Mouse (Mus musculus) neural tube, embryonic 11.5 days (tissue): Measurements from ENCODE around the gene Sorbs1. TPM values are rescaled to one million over a fixed set of nuclear protein-coding genes. Genes with fewer than 3 reads are reported as not detected.

Experiments used
- ATAC-seq: fragments of 200-750 bp; cut with Nextera tagmentation; 2 replicates; pipeline ENCODE4 v1.8.0; 2017; ENCODE audit warnings: moderate number of reproducible peaks, mild to moderate bottlenecking, moderate TSS enrichment, moderate library complexity; ENCODE audit not compliant: insufficient read depth, low FRiP score, low TSS enrichment
- DNase-seq: peaks from one replicate; pipeline ENCODE4 v3.0.0-alpha.2; 2015; ENCODE audit warnings: low spot score
- H3K27ac ChIP-seq: fragments of 300-500 bp; sonication (generic); 2 replicates; pipeline ENCODE4 v1.5.1; 2014; ENCODE audit warnings: low read depth, mild to moderate bottlenecking, low read length
- H3K27me3 ChIP-seq: fragments of 300-500 bp; sonication (generic); 2 replicates; pipeline ENCODE4 v1.6.1; 2014; ENCODE audit warnings: mild to moderate bottlenecking, low read length, mixed read lengths; ENCODE audit not compliant: control insufficient read depth, insufficient read depth
- H3K36me3 ChIP-seq: fragments of 300-500 bp; sonication (generic); 2 replicates; pipeline ENCODE4 v1.6.1; 2014; ENCODE audit warnings: mild to moderate bottlenecking, low read length, moderate library complexity, mixed read lengths; ENCODE audit not compliant: control insufficient read depth, insufficient read depth
- H3K4me1 ChIP-seq: fragments of 300-500 bp; sonication (generic); 2 replicates; pipeline ENCODE4 v1.6.1; 2014; ENCODE audit warnings: low read length, mixed read lengths; ENCODE audit not compliant: control insufficient read depth, insufficient read depth
- H3K4me2 ChIP-seq: fragments of 300-500 bp; sonication (generic); 2 replicates; pipeline ENCODE4 v1.6.1; 2014; ENCODE audit warnings: low read depth, mild to moderate bottlenecking, moderate library complexity
- H3K4me3 ChIP-seq: fragments of 300-500 bp; sonication (generic); 2 replicates; pipeline ENCODE4 v1.5.1; 2014; ENCODE audit warnings: low read depth, low read length
- H3K9ac ChIP-seq: fragments of 300-500 bp; sonication (generic); 2 replicates; pipeline ENCODE4 v1.6.1; 2014; ENCODE audit warnings: mild to moderate bottlenecking, low read length
- H3K9me3 ChIP-seq: fragments of 300-500 bp; sonication (generic); 2 replicates; pipeline ENCODE4 v1.6.1; 2016; ENCODE audit warnings: low read length; ENCODE audit not compliant: control insufficient read depth
- WGBS: fragments of 180-500 bp; shearing (Covaris S2); extraction: QIAGEN DNeasy Blood & Tissue Kit; methylation state at CpG from one replicate; pipeline ENCODE4 v1.1.7; 2014; 5-methylcytosine and 5-hydroxymethylcytosine counted together
- polyA plus RNA-seq: library from polyadenylated mRNA; unstranded; fragments of >200 nt; fragmentation: Nextera tagmentation; extraction: Ambion mirVana; gene quantifications from 2 replicates; pipeline ENCODE4 v1.2.1, GENCODE M21; 2014

Sorbs1 gene
- polyA plus RNA-seq, 1 experiment from 2014 or later, result 91.2 TPM

GRCm38 (mm10) chr19:40496509-40497267 lies 16.9 kb downstream of the Sorbs1 start:
- Histone ChIP-seq H3K9me3 (no peaks in the 10 kb centered on the region), H3K27me3 (no peaks in the 10 kb centered on the region), H3K4me2 (no peak overlapping the region), H3K9ac (no peak overlapping the region), H3K4me3 (no peak overlapping the region), H3K4me1 (peaks cover 17% of the 10 kb centered on the region), H3K27ac (no peak overlapping the region), H3K36me3 (no peaks in the 10 kb centered on the region)
- no peak for ATAC-seq
- no peak for DNase-seq
- 91% methylated on average over 11 of the region's 11 CpGs for WGBS

- 84% methylated on average over 4 of the region's 4 CpGs for WGBS
- H3K4me1 ChIP-seq, result peaks cover 17% of the 10 kb centered on the region
- ATAC-seq, result no peak
Observed at GRCm38 (mm10) chr19:40496071-40496470, 17.5 kb downstream of the Sorbs1 start.

GRCm38 (mm10) chr19:40492902-40493301 lies 20.7 kb downstream of the Sorbs1 start:
- no peak overlapping the region for H3K4me3 ChIP-seq
- H3K27ac ChIP-seq, result no peak overlapping the region
- DNase-seq (no peak), ATAC-seq (peak; percentile 61; the same call in 1 of the 2 replicates)
- H3K36me3 ChIP-seq, result no peaks in the 10 kb centered on the region
- H3K4me1 ChIP-seq, result peaks cover 21% of the 10 kb centered on the region
- H3K27me3 ChIP-seq, result no peaks in the 10 kb centered on the region
- no peaks in the 10 kb centered on the region for H3K9me3 ChIP-seq
- no peak overlapping the region for H3K4me2 ChIP-seq
- WGBS, result 46% methylated on average over 9 of the region's 9 CpGs
- no peak overlapping the region for H3K9ac ChIP-seq

More at GRCm38 (mm10) chr19:40496071-40496470, 17.5 kb downstream of the Sorbs1 start:
- no peak for DNase-seq
- Histone ChIP-seq H3K27me3 (no peaks in the 10 kb centered on the region), H3K4me2 (no peak overlapping the region), H3K36me3 (no peaks in the 10 kb centered on the region), H3K27ac (no peak overlapping the region), H3K9me3 (no peaks in the 10 kb centered on the region), H3K4me3 (no peak overlapping the region), H3K9ac (no peak overlapping the region)

GRCm38 (mm10) chr19:40491442-40491841 lies 22.1 kb downstream of the Sorbs1 start:
- H3K4me3 ChIP-seq, result no peak overlapping the region
- no peak overlapping the region for H3K4me2 ChIP-seq
- DNase-seq (no peak), ATAC-seq (no peak)
- H3K27me3 ChIP-seq, result no peaks in the 10 kb centered on the region
- no peaks in the 10 kb centered on the region for H3K36me3 ChIP-seq
- peaks cover 21% of the 10 kb centered on the region for H3K4me1 ChIP-seq
- H3K9me3 ChIP-seq, result no peaks in the 10 kb centered on the region
- no peak overlapping the region for H3K27ac ChIP-seq
- WGBS, result 97% methylated on average over 2 of the region's 2 CpGs
- no peak overlapping the region for H3K9ac ChIP-seq

GRCm38 (mm10) chr19:40490765-40491164 lies 22.8 kb downstream of the Sorbs1 start:
- H3K4me2 ChIP-seq, result no peak overlapping the region
- no peak overlapping the region for H3K9ac ChIP-seq
- no peak overlapping the region for H3K4me3 ChIP-seq
- no peaks in the 10 kb centered on the region for H3K9me3 ChIP-seq
- ATAC-seq (no peak), DNase-seq (no peak)
- peaks cover 21% of the 10 kb centered on the region for H3K4me1 ChIP-seq
- no peaks in the 10 kb centered on the region for H3K27me3 ChIP-seq
- 70% methylated on average over 8 of the region's 8 CpGs for WGBS
- H3K27ac ChIP-seq, result no peak overlapping the region
- no peaks in the 10 kb centered on the region for H3K36me3 ChIP-seq

GRCm38 (mm10) chr19:40489633-40490032 lies 23.9 kb downstream of the Sorbs1 start:
- ATAC-seq (no peak), DNase-seq (no peak)
- H3K4me3 ChIP-seq, result no peak overlapping the region
- peaks cover 21% of the 10 kb centered on the region for H3K4me1 ChIP-seq
- no peaks in the 10 kb centered on the region for H3K36me3 ChIP-seq
- WGBS, result 80% methylated on average over 6 of the region's 6 CpGs
- H3K9me3 ChIP-seq, result no peaks in the 10 kb centered on the region
- H3K9ac ChIP-seq, result no peak overlapping the region
- no peak overlapping the region for H3K27ac ChIP-seq
- H3K27me3 ChIP-seq, result no peaks in the 10 kb centered on the region
- no peak overlapping the region for H3K4me2 ChIP-seq

GRCm38 (mm10) chr19:40488853-40489454 lies 24.6 kb downstream of the Sorbs1 start:
- Histone ChIP-seq H3K4me3 (no peak overlapping the region), H3K36me3 (no peaks in the 10 kb centered on the region), H3K4me2 (no peak overlapping the region), H3K27ac (no peak overlapping the region), H3K27me3 (no peaks in the 10 kb centered on the region), H3K9ac (no peak overlapping the region), H3K4me1 (peaks cover 21% of the 10 kb centered on the region), H3K9me3 (no peaks in the 10 kb centered on the region)
- 75% methylated on average over 8 of the region's 8 CpGs for WGBS
- ATAC-seq (no peak), DNase-seq (no peak)

- Histone ChIP-seq H3K27me3 (no peaks in the 10 kb centered on the region), H3K4me3 (no peak overlapping the region), H3K4me2 (no peak overlapping the region), H3K27ac (no peak overlapping the region), H3K9ac (no peak overlapping the region), H3K36me3 (no peaks in the 10 kb centered on the region), H3K4me1 (peaks cover 13% of the 10 kb centered on the region), H3K9me3 (no peaks in the 10 kb centered on the region)
- WGBS, result 77% methylated on average over 11 of the region's 11 CpGs
- ATAC-seq (no peak), DNase-seq (no peak)
Observed at GRCm38 (mm10) chr19:40487561-40487960, 26.0 kb downstream of the Sorbs1 start.

- no peak overlapping the region for H3K9ac ChIP-seq
- 90% methylated on average over 6 of the region's 6 CpGs for WGBS
Observed at GRCm38 (mm10) chr19:40481115-40481514, 32.5 kb downstream of the Sorbs1 start.

More at GRCm38 (mm10) chr19:40481115-40481514, 32.5 kb downstream of the Sorbs1 start:
- Histone ChIP-seq H3K36me3 (no peaks in the 10 kb centered on the region), H3K27me3 (no peaks in the 10 kb centered on the region), H3K9me3 (no peaks in the 10 kb centered on the region), H3K4me3 (no peak overlapping the region), H3K27ac (no peak overlapping the region), H3K4me1 (no peaks in the 10 kb centered on the region), H3K4me2 (no peak overlapping the region)
- ATAC-seq (no peak), DNase-seq (no peak)
